Mouse (Mus musculus) CD4-positive, CD25-positive, alpha-beta regulatory T cell, adult 9 weeks (primary cell): ENCODE results near the gene Esp8. TPM values are rescaled to one million over a fixed set of nuclear protein-coding genes. Genes with fewer than 3 reads are reported as not detected.

Source experiments
- polyA plus RNA-seq: library from polyadenylated mRNA; unstranded; fragments of 100-300 nt; shearing (Covaris generic); gene quantifications from one replicate; pipeline ENCODE4 v1.2.1, GENCODE M21; 2017

Esp8 gene
- polyA plus RNA-seq: not detected

GRCm38 (mm10) chr17:40519818-40520217, at the start of gene Esp8:
Esp8 (plus strand) TSS chr17:40520022.

DNA sequence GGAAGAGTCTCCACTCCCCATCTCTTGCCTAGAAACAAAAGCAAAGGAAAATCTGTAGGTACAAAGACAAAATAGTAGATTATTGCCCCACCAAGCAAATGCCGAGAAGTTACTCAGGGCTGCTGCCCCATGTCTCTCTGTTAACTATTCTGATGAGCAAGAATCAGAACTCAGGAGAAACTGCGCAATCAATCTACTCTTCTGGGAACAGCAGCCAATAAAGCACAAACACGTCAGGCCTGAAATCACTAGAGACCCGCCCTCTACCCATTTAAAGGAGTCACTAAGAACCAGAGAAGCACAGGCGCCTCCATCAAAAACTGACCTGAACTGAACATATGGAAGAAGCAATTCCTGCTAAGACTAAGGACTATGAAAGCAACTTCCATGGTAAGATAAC, 41.4 kb downstream of the Esp8 start, which contains the start of gene Esp6:
Gene Esp6 (plus strand): TSS at position 301 of the 400 bp plus-strand sequence.

Other genes starting within 250 kb of the Esp8 start
- gene Crisp1, start 200.8 kb upstream of the Esp8 start, polyA plus RNA-seq: not detected
- not detected for gene Esp6, start 41.5 kb downstream of the Esp8 start, polyA plus RNA-seq
- not detected for gene Esp4, start 78.6 kb downstream of the Esp8 start, polyA plus RNA-seq
- gene Esp3, start 112.1 kb downstream of the Esp8 start, polyA plus RNA-seq: not detected
- not detected for gene Esp1, start 207.1 kb downstream of the Esp8 start, polyA plus RNA-seq